Mouse (Mus musculus): ENCODE results near the gene 3830406C13Rik. TPM values are rescaled to one million over a fixed set of nuclear protein-coding genes. Genes with fewer than 3 reads are reported as not detected.

The 3830406C13Rik gene
- polyA plus RNA-seq, 1 experiment from 2014 or later = 15.3 TPM

DNA sequence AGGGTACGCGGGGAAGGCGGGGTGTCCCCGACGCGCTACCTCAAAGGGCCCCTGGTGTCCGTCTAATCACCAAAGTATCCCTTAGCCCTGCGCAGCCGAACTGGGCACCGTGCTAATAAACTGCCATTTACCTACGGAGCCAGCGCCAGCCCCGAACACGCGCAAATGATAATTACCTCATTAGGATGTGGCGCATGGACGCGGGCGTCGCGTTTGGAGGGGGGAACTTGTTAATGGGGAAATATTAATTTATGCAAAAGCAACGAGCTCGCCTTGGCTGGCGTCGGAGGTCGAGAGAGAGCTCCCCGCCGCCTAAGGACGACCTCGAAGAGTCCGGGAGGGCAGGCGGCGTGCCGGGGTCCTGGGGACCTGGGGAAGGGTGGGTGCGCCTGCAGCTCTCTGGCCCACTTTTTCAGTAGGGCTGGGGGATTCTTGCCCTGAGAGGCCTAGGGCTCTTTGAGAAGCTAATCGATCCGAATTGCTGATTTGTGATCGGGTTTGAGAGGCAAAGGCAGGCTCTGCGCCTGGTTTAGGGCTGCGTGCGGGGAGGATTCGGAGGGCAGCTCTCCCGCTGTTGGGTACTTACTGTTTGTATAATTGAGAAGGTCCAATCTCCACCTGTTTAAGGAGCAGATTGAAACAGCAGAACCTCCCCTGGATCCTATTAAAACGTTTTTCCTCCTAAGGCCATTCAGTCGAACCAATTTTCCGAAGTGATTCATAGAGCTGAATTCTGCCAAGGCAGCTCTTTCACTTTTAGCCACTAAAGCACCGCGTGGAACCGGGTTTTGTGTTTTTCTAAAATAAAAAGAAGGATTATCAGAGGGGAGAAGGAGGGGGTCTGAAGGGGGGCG, 62.3 kb downstream of the 3830406C13Rik start:
- H3K36me3 ChIP-seq (ENCODE audit: control insufficient read depth, insufficient read depth) = no peaks in the 10 kb centered on the region
- H3K27ac ChIP-seq (ENCODE audit: low read length) = no peak overlapping the region
- no peaks in the 10 kb centered on the region for H3K4me1 ChIP-seq (ENCODE audit: control insufficient read depth, low read depth, low read length)
- peaks cover 95% of the 10 kb centered on the region for H3K27me3 ChIP-seq (ENCODE audit: control insufficient read depth, insufficient read depth, low read depth, low read length)
- WGBS (ENCODE audit: insufficient replicate concordance) = 1% methylated on average over 50 of the region's 50 CpGs
- H3K4me3 ChIP-seq (ENCODE audit: low read depth, low read length) = no peak overlapping the region
- no peaks in the 10 kb centered on the region for H3K9me3 ChIP-seq (replicated peaks; ENCODE audit: control insufficient read depth, low read length)
- no peak for ATAC-seq (ENCODE audit: low read depth)
- H3K4me2 ChIP-seq (ENCODE audit: low read depth, low read length) = no peak overlapping the region
- H3K9ac ChIP-seq (ENCODE audit: low read depth, low read length) = no peak overlapping the region

DNA sequence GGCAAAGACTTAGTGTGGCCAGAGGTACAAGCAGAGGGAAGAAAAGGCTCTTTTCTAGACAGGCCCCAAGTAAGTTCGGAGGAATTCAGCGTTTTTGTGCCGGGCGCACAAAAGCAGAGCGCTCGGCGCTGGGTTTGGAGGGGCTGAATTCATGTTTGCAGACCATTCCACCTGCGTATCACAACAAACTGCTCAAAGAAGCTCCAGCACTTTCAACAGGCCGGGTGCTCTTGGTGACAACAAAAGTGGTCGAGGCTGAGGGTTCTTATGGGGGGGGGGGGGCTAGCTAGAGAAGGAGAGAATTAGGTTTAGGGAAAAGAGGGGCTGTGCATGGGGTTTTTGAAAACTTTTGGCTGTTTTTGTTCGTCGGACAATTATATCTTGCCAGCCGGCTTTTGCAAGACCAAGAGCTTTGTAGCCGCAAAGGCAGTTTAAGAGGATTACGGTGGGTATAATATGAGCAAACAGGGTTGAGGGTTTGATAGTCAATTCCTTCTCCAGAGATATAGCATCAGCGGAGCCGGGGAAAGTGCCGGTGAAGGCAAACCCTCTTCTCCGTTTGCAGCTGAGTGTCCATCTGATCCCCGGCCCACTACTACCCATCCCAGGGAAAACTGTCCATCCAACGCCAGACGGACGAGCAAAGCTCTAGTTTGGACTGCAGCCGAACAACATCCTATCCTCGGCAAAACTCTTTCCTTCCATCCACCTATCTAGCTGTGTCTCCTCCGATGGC, 63.1 kb downstream of the 3830406C13Rik start:
- no peak overlapping the region for H3K27ac ChIP-seq (ENCODE audit: low read length)
- no peak overlapping the region for H3K4me2 ChIP-seq (ENCODE audit: low read depth, low read length)
- H3K9ac ChIP-seq (ENCODE audit: low read depth, low read length) = no peak overlapping the region
- H3K27me3 ChIP-seq (ENCODE audit: control insufficient read depth, insufficient read depth, low read depth, low read length) = peaks cover 87% of the 10 kb centered on the region
- ATAC-seq (ENCODE audit: low read depth) = no peak
- H3K4me1 ChIP-seq (ENCODE audit: control insufficient read depth, low read depth, low read length) = no peaks in the 10 kb centered on the region
- H3K9me3 ChIP-seq (replicated peaks; ENCODE audit: control insufficient read depth, low read length) = no peaks in the 10 kb centered on the region
- WGBS (ENCODE audit: insufficient replicate concordance) = 4% methylated on average over 26 of the region's 26 CpGs
- H3K4me3 ChIP-seq (ENCODE audit: low read depth, low read length) = no peak overlapping the region
- H3K36me3 ChIP-seq (ENCODE audit: control insufficient read depth, insufficient read depth) = no peaks in the 10 kb centered on the region

DNA sequence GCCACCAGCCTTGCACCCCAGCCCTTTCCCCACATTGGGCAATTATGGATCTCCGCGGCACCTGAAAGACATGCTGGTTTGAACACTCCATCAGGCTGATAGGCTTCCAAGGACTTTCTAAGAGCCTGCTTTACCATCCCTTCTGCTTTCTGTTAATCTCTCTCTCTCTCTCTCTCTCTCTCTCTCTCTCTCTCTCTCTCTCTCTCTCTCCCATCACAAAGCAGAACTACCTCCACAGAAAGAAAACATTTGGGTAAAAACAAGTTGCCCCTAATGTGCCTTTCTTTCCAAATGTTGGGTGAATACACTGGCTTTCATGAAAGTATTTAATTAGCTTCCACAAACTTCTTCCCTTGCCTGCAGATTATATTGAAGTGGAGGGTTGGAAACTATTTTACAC, 64.1 kb downstream of the 3830406C13Rik start, which contains the start of gene Fezf2:
TSS of gene Fezf2 (minus strand) at position 101 of the 400 bp plus-strand sequence.
- Histone ChIP-seq H3K4me3 (ENCODE audit: low read depth, low read length) (no peak within 1 kb of the TSS), H3K4me1 (ENCODE audit: control insufficient read depth, low read depth, low read length) (no peaks in the 10 kb centered on the region), H3K4me2 (ENCODE audit: low read depth, low read length) (no peak within 1 kb of the TSS), H3K27ac (ENCODE audit: low read length) (no peak within 1 kb of the TSS), H3K9ac (ENCODE audit: low read depth, low read length) (no peak within 1 kb of the TSS), H3K9me3 (replicated peaks; ENCODE audit: control insufficient read depth, low read length) (no peaks in the 10 kb centered on the region), H3K36me3 (ENCODE audit: control insufficient read depth, insufficient read depth) (no peaks in the 10 kb centered on the region), H3K27me3 (ENCODE audit: control insufficient read depth, insufficient read depth, low read depth, low read length) (peaks cover 77% of the 10 kb centered on the region)
- no peak for ATAC-seq (ENCODE audit: low read depth)
- 3% methylated on average over 2 of the region's 2 CpGs for WGBS (ENCODE audit: insufficient replicate concordance)

DNA sequence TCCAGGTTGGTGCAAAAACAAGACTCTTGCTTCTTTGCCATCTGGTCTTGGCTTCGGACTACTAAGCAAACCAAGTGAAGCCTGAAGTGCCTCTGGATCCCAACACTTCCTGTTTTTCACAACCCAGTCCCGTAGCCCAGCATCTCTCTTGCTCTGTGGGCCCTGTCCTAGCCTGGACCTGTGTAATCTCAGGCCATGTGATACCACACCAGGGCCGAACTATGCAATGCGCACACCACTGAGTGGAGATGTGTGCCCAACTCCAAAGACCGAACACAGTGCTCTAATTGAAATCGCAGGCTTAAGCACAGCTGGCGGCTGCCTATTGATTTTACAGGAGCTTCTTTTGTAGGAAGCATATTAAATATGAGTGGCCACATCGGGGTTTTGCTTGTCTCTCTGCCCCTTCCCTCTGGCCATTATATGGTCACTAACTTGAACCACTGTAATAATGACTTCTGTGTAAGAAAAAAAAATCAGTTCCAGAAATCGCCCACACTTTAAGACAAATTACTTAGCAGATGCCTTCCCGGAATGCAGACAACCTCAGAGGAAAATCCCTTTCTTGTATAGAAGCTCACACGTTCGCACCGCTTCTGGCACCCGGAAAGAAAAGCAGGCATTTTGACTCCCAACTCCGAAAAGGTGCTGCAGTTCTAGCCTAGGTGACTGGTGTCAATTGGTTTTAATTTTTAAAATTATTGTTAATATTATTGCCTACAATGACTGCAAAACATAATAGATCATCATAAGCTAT, 65.5 kb downstream of the 3830406C13Rik start:
- Histone ChIP-seq H3K36me3 (ENCODE audit: control insufficient read depth, insufficient read depth) (no peaks in the 10 kb centered on the region), H3K9me3 (replicated peaks; ENCODE audit: control insufficient read depth, low read length) (no peaks in the 10 kb centered on the region), H3K27ac (ENCODE audit: low read length) (no peak overlapping the region), H3K27me3 (ENCODE audit: control insufficient read depth, insufficient read depth, low read depth, low read length) (peaks cover 63% of the 10 kb centered on the region), H3K9ac (ENCODE audit: low read depth, low read length) (no peak overlapping the region), H3K4me1 (ENCODE audit: control insufficient read depth, low read depth, low read length) (no peaks in the 10 kb centered on the region), H3K4me3 (ENCODE audit: low read depth, low read length) (no peak overlapping the region), H3K4me2 (ENCODE audit: low read depth, low read length) (no peak overlapping the region)
- ATAC-seq (ENCODE audit: low read depth) = no peak
- WGBS (ENCODE audit: insufficient replicate concordance) = 6% methylated on average over 15 of the region's 15 CpGs

DNA sequence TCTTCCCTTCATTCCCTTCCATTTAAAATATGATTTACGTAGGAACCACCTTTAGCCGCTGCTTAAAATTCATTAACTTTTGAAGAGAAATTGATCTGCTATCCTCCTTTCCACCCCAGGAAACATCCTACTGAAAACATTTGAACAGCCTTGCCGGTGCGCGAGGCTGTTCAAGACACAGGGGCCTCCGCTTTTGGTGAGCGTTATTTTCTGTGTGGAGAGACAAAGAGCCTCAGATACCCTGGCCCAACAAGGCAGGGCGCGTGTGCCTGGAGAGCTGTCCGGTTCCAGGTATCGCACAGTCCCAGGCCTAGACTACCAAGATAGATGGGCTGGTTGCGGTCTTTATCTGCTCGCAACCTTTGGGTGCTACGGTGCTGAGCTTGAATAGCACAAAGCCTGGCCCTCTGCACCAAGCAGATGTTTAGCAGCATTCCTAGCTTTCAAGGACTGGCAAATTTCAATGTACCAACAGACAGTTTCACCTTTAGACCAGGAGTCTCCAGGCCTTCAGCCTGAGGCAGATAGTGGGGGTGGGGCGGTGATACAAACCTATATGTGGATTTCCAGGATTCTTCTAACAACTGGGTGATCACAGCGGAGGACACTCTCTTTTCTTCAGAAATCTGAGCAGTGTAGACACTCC, 66.4 kb downstream of the 3830406C13Rik start:
- no peaks in the 10 kb centered on the region for H3K9me3 ChIP-seq (replicated peaks; ENCODE audit: control insufficient read depth, low read length)
- no peaks in the 10 kb centered on the region for H3K4me1 ChIP-seq (ENCODE audit: control insufficient read depth, low read depth, low read length)
- H3K27ac ChIP-seq (ENCODE audit: low read length) = no peak overlapping the region
- no peak overlapping the region for H3K4me3 ChIP-seq (ENCODE audit: low read depth, low read length)
- peaks cover 54% of the 10 kb centered on the region for H3K27me3 ChIP-seq (ENCODE audit: control insufficient read depth, insufficient read depth, low read depth, low read length)
- no peak overlapping the region for H3K4me2 ChIP-seq (ENCODE audit: low read depth, low read length)
- no peaks in the 10 kb centered on the region for H3K36me3 ChIP-seq (ENCODE audit: control insufficient read depth, insufficient read depth)
- WGBS (ENCODE audit: insufficient replicate concordance) = 9% methylated on average over 16 of the region's 16 CpGs
- no peak overlapping the region for H3K9ac ChIP-seq (ENCODE audit: low read depth, low read length)
- ATAC-seq (ENCODE audit: low read depth) = no peak

Other genes starting within 250 kb of the 3830406C13Rik start
- 0.04 and 0.05 TPM in 2 replicates for gene Gm49355, start 197 bp upstream of the 3830406C13Rik start, polyA plus RNA-seq (2015; fragmentation: Nextera tagmentation; extraction: Ambion mirVana)
- gene Fezf2, start 64.0 kb downstream of the 3830406C13Rik start, polyA plus RNA-seq (2015; fragmentation: Nextera tagmentation; extraction: Ambion mirVana) = not detected in 2 replicates

All from liver, embryonic 16.5 days (tissue).